Mouse (Mus musculus) hindbrain, postnatal 0 days (tissue): ENCODE measurements at regions not wholly inside any gene's neighbourhood (a gene's known extent, or its start where the extent isn't known, plus 50 kb on each side); places are given as distances from the start of the nearest gene placed in this dataset.
"Not testable (repeated sequence)": the region's sequence is repeated elsewhere in the genome, so short reads cannot be mapped to it uniquely, and the experiment has no call there.

Experiments
- ATAC-seq: fragments of 200-750 bp; cut with Nextera tagmentation; 2 replicates; pipeline ENCODE4 v1.8.0; 2017; ENCODE audit warnings: mild to moderate bottlenecking, moderate TSS enrichment, moderate library complexity
- DNase-seq: peaks from one replicate; pipeline ENCODE4 v3.0.0-alpha.2; 2015; ENCODE audit warnings: low spot score
- H3K27ac ChIP-seq: fragments of 300-500 bp; sonication (generic); 2 replicates; pipeline ENCODE4 v1.5.1; 2014; ENCODE audit warnings: mild to moderate bottlenecking
- H3K27me3 ChIP-seq: fragments of 300-500 bp; sonication (generic); 2 replicates; pipeline ENCODE4 v1.6.1; 2014; ENCODE audit warnings: low read length, mixed read lengths; ENCODE audit not compliant: insufficient read depth
- H3K36me3 ChIP-seq: fragments of 300-500 bp; sonication (generic); 2 replicates; pipeline ENCODE4 v1.6.1; 2014; ENCODE audit warnings: low read length, mixed read lengths; ENCODE audit not compliant: insufficient read depth
- H3K4me1 ChIP-seq: fragments of 300-500 bp; sonication (generic); 2 replicates; pipeline ENCODE4 v1.6.1; 2014; ENCODE audit warnings: antibody characterized with exemption, low read length, mixed read lengths; ENCODE audit not compliant: insufficient read depth
- H3K4me2 ChIP-seq: fragments of 300-500 bp; sonication (generic); 2 replicates; pipeline ENCODE4 v1.6.1; 2014; ENCODE audit warnings: low read depth, mild to moderate bottlenecking, low read length, moderate library complexity, mixed read lengths
- H3K4me3 ChIP-seq: fragments of 300-500 bp; sonication (generic); 2 replicates; pipeline ENCODE4 v1.5.1; 2014; ENCODE audit warnings: low read length
- H3K9ac ChIP-seq: fragments of 300-500 bp; sonication (generic); replicated peaks from 2 replicates; pipeline ENCODE4 v1.6.1; 2014; ENCODE audit warnings: mild to moderate bottlenecking, low read length, moderate library complexity, mixed read lengths
- H3K9me3 ChIP-seq: fragments of 300-500 bp; sonication (generic); 2 replicates; pipeline ENCODE4 v1.6.1; 2016; ENCODE audit warnings: low read length, mixed read lengths
- CTCF ChIP-seq: IDR thresholded peaks from 2 replicates; pipeline ENCODE4 v1.5.1; 2016; ENCODE audit warnings: antibody characterized with exemption, control low read depth, low read depth
- WGBS: fragments of 180-500 bp; shearing (Covaris S2); extraction: QIAGEN DNeasy Blood & Tissue Kit; methylation state at CpG from one replicate; pipeline ENCODE4 v1.1.7; 2014; 5-methylcytosine and 5-hydroxymethylcytosine counted together

DNA sequence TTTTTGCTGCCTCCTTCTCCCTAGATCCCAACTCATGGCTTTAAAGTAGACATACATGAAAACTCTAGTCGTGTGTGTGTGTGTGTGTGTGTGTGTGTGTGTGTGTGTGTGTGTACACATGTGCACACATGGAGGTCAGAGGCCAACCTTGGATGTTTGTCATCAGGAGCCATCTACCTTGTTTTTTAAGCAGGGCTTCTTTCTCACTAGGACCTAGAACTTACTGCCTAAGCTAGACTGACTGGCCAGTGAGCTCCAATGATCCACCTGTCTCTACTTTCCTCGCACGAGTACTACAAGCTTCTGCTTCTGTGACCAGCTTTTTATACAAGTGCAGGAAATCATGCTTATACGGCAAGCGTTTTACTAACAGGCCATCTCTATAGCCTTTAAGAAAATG is 89.1 kb upstream of the Otx2 start:
- Histone ChIP-seq H3K4me1 (no peaks in the 10 kb centered on the region), H3K27ac (no peak overlapping the region), H3K36me3 (no peaks in the 10 kb centered on the region), H3K9ac (no peak overlapping the region), H3K4me2 (no peak overlapping the region), H3K9me3 (no peaks in the 10 kb centered on the region), H3K4me3 (no peak overlapping the region), H3K27me3 (no peaks in the 10 kb centered on the region)
- DNase-seq (no peak), ATAC-seq (no peak)
- no peak for TF ChIP-seq CTCF
- WGBS: 94% methylated on average over 5 of the region's 5 CpGs

GRCm38 (mm10) chr14:48761002-48761648 is 87.5 kb upstream of the Otx2 start:
- Histone ChIP-seq H3K9ac (no peak overlapping the region), H3K9me3 (no peaks in the 10 kb centered on the region), H3K4me3 (no peak overlapping the region), H3K27ac (no peak overlapping the region), H3K4me1 (no peaks in the 10 kb centered on the region), H3K4me2 (no peak overlapping the region), H3K27me3 (no peaks in the 10 kb centered on the region), H3K36me3 (no peaks in the 10 kb centered on the region)
- TF ChIP-seq CTCF: no peak
- DNase-seq: no peak
- ATAC-seq: no peak
- 40% methylated on average over 7 of the region's 7 CpGs for WGBS

DNA sequence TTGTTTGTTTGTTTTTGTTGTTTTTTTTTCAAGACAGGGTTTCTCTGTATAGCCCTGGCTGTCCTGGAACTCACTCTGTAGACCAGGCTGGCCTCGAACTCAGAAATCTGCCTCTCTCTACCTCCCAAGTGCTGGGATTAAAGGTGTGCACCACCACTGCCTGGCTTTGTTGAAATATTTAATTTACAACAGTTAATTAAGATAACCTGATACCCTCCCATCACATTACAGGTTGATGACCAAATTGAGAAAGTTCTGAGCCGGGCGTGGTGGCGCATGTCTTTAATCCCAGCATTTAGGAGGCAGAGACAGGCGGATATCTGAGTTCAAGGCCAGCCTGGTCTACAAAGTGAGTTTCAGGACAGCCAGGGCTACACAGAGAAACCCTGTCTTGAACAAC is 81.5 kb upstream of the Otx2 start:
- not testable (repeated sequence) for DNase-seq, H3K27ac ChIP-seq, H3K4me3 ChIP-seq, H3K9me3 ChIP-seq, H3K36me3 ChIP-seq, H3K4me2 ChIP-seq, H3K9ac ChIP-seq, H3K4me1 ChIP-seq, ATAC-seq, H3K27me3 ChIP-seq
- 95% methylated on average over 5 of the region's 5 CpGs for WGBS

DNA sequence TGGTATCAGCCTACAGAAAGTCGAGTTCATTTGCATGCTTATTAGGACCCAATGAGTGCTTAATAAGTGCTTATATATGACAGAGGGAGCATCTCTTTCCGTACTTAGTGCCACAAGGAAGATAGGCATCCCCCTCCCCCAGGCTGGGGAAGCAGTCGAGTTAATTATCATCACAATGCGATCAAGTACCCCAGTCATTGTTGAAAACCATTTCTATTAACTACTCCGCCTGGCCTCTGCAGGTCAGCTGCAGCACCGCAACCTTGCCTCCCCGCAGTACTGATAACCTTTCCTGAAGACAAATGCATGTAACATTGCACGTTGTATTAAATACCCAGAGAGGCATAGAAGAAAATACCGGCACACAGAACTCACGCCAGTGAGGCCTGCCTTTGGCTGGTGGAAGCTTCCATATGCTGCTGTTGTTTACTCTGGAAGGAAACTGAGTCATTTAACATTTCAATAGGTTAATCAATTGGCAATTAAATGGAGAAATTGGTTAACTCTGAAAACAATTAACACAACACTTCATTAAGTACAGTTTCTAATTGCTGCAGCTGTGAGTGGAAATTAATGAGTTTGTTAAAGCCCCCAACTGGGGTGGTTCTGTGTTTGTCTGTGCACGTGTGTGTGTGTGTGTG is 80.6 kb upstream of the Otx2 start:
- H3K9ac ChIP-seq: no peak overlapping the region
- WGBS: 25% methylated on average over 11 of the region's 11 CpGs
- no peak for TF ChIP-seq CTCF
- H3K9me3 ChIP-seq: no peaks in the 10 kb centered on the region
- no peak overlapping the region for H3K27ac ChIP-seq
- no peaks in the 10 kb centered on the region for H3K27me3 ChIP-seq
- DNase-seq (no peak), ATAC-seq (no peak)
- H3K4me2 ChIP-seq: no peak overlapping the region
- no peaks in the 10 kb centered on the region; the same call in 1 of the 2 replicates for H3K4me1 ChIP-seq
- no peaks in the 10 kb centered on the region for H3K36me3 ChIP-seq
- H3K4me3 ChIP-seq: no peak overlapping the region

- DNase-seq: no peak
These were observed 80.0 kb upstream of the Otx2 start for GRCm38 (mm10) chr14:48753517-48754079.

DNA sequence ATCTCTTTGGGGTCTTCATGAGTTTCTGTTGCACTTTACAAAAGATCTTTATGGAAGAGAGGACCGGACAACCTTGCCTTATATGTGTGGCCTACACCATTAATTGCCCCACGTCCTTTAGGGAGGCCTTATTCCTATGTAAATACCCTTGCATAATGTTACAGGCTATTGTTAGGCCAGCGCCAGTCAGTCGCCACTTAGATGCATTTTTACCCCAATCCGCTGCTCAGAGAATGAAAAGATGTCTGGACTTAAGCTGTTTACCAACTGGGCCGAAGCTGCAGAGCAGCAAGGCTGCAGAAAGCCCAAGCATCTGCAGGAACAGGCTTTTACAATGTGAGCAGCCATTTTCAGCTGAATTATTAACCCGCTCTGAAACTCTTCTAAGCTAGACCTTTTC is 79.5 kb upstream of the Otx2 start:
- DNase-seq (no peak), ATAC-seq (no peak)
- Histone ChIP-seq H3K4me3 (no peak overlapping the region), H3K27ac (no peak overlapping the region), H3K9me3 (no peaks in the 10 kb centered on the region), H3K4me1 (no peaks in the 10 kb centered on the region; the same call in 1 of the 2 replicates), H3K27me3 (no peaks in the 10 kb centered on the region), H3K4me2 (no peak overlapping the region), H3K9ac (no peak overlapping the region), H3K36me3 (no peaks in the 10 kb centered on the region)
- no peak for TF ChIP-seq CTCF
- WGBS: 43% methylated on average over 7 of the region's 7 CpGs

More at GRCm38 (mm10) chr14:48753517-48754079, 80.0 kb upstream of the Otx2 start:
- no peak for TF ChIP-seq CTCF
- Histone ChIP-seq H3K4me2 (no peak overlapping the region), H3K9me3 (no peaks in the 10 kb centered on the region), H3K4me1 (no peaks in the 10 kb centered on the region; the same call in 1 of the 2 replicates), H3K4me3 (no peak overlapping the region), H3K27ac (no peak overlapping the region), H3K36me3 (no peaks in the 10 kb centered on the region), H3K9ac (no peak overlapping the region), H3K27me3 (no peaks in the 10 kb centered on the region)
- ATAC-seq: no peak
- 31% methylated on average over 10 of the region's 10 CpGs for WGBS

DNA sequence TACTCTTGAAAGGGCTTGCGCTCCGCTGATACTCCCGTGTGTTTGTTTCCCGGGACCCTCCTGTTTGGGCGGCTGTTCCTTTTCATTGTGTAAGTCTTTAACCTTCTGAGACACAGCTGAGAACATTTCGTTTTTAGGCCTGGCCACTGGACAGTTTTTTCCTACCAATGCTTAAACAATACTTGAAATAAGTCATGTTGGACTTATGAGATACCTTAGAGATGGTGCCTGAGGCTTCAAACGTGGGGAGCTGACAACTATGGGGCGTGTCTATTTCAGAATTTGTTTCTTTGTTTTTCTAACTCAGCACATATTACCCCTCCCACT is 78.9 kb upstream of the Otx2 start:
- DNase-seq: no peak
- WGBS: 38% methylated on average over 8 of the region's 8 CpGs
- H3K9me3 ChIP-seq: no peaks in the 10 kb centered on the region
- no peaks in the 10 kb centered on the region for H3K36me3 ChIP-seq
- H3K4me3 ChIP-seq: no peak overlapping the region
- H3K4me2 ChIP-seq: peak overlapping the region; percentile 38
- H3K9ac ChIP-seq: no peak overlapping the region
- no peaks in the 10 kb centered on the region for H3K27me3 ChIP-seq
- no peak overlapping the region for H3K27ac ChIP-seq
- TF ChIP-seq CTCF: no peak
- no peak for ATAC-seq
- H3K4me1 ChIP-seq: no peaks in the 10 kb centered on the region; the same call in 1 of the 2 replicates
